Mouse (Mus musculus) cerebellum, postnatal 25 days (tissue): ENCODE measurements around the gene Ppara.
A peak's percentile ranks its signal among the peaks of the same experiment; 100 is the strongest.

Source experiments
- DNase-seq, 2 experiments: peaks; one replicate each; pipeline ENCODE4 v3.0.0; 2021; ENCODE audit warnings: mixed read lengths in 2 of 2

Ppara gene

DNA sequence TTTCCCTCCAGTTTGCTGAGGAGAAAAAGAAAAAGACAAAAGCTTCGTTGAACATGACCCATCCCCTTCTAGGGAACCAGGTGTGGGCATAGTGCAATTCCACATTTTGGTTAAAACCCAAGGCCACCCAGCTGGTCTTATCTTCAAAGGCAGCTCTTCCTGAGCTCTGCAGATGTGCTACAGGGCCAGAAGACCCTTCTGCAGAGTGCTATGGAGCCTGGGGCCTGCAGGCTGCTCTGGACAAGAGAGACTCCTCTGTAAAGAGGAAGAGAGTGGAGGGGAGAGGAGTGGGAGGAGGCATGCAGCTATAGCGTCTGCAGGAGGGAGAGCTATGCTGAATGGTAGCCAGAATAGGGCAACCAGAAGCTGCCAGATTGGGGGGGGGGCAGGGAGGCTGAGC is 4.8 kb upstream of the Ppara start:
- no peak for DNase-seq

DNA sequence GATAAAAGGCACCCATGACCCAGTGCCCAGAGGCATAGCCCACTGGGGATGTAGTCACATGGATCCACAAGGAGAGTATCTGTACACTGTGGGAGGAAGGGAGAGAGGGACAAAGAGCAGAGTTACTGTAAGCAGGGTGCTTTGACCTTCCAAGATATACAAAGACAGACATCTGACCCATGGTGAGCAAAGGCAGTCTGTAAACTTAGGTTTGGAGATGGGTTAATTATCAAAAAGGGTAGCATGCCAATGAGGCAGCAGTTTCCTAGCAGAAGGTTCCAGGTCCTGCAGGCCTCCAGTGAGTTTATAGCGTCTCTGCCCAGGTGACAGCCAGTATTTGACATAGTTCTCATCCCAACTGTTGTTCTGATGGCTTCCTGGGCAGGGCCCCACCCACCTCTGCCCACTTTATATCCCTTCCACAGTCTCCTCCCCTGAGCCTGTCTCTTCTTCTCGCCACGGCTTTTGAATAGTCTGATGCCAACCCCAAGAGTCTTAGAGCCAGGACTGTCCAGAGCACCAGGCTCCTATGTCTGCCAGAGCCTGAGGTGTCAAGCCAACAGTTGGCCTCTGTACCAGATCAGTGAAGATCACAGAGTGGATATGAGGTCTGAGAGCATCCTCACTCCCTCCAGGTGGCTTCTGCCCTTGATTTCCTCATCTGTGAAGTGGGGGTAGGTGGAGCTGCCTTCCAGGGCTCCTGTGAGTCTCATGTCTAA is 2.7 kb upstream of the Ppara start:
- DNase-seq, result no peak

- no peak for DNase-seq
Measured at GRCm38 (mm10) chr15:85732604-85732968, 2.2 kb upstream of the Ppara start.

GRCm38 (mm10) chr15:85733686-85734085 is 1.1 kb upstream of the Ppara start:
- no peak for DNase-seq

- DNase-seq, result no peak
Measured at GRCm38 (mm10) chr15:85734148-85734547, 635 bp upstream of the Ppara start.

DNA sequence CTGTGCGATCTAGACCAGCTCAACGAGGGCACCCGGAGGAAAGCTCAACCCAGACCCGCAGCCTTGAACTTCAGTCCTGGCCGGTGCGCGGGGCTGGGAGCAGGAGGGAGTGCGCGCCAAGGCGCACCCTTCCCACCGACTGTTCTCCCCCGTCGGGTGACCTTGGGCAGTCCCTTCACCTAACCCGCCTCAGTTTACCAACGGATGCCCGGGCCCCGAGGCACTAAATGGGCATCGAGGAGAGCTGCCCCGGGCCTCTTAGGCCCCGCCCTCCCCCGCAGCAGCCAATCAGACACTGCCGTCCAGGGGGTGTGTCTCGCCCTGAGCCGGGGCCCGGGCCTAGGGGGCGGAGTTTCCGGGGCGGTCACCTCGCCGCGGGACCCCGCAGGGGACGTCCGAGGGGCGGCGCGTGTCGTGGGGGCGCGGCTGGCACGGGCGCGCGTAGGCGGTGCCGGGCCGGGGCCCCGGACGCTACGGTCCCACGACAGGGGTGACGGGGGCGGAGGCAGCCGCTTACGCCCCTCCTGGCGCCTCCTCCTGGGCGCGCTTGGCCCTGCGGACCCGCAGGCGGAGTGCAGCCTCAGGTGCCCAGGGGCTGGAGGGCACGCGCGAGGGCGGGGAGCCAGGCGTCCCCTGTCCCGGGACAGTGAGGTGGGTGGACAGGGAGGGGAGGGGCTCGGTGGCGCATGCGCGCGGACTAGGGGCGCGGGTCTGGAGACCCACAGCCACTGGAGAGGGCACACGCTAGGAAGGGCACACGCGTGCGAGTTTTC is 466 bp downstream of the Ppara start:
- DNase-seq, result peak; percentile 44 to 70

- no peak for DNase-seq
Measured at GRCm38 (mm10) chr15:85735836-85736190, 1.0 kb downstream of the Ppara start.

DNA sequence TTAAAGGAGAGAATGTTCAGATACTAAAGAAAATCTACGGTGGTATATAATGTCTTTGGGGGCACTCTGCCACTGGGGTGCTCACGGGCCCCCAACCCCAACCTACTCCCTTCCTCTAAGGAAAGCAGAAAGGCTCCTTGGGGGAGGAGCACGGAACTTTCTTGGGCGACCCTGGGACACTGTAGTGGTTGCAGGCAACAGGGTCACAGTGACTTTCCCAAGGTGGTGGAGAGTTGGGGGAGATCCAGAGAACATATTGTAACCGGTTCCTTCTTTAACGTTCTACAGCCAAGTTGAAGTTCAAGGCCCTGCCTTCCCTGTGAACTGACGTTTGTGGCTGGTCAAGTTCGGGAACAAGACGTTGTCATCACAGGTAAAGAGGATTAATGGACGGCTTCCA is 1.7 kb downstream of the Ppara start:
- no peak for DNase-seq

DNA sequence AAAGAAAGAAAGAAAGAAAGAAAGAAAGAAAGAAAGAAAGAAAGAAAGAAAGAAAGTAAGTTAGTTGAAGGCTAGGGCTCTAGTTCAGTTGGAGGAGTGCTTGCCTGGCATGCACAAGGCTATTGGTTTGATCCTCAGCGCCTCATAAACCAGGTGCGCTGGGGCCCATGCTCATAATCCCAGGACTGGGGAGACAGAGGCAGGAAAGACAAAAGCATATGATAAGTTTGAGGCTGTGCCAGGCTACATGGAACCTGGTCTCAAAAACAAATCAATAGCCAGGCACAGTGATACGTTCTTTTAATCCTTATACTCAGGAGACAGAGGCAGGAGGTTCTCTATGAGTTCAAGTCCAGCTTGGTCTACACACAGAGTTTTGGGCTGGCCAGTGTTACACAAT is 3.6 kb downstream of the Ppara start:
- no peak for DNase-seq

GRCm38 (mm10) chr15:85738939-85739338 is 4.2 kb downstream of the Ppara start:
- DNase-seq, result no peak

- DNase-seq, result no peak
Measured at GRCm38 (mm10) chr15:85742608-85743007, 7.8 kb downstream of the Ppara start.

- DNase-seq, result no peak
Measured at GRCm38 (mm10) chr15:85743946-85744345, 9.2 kb downstream of the Ppara start.

DNA sequence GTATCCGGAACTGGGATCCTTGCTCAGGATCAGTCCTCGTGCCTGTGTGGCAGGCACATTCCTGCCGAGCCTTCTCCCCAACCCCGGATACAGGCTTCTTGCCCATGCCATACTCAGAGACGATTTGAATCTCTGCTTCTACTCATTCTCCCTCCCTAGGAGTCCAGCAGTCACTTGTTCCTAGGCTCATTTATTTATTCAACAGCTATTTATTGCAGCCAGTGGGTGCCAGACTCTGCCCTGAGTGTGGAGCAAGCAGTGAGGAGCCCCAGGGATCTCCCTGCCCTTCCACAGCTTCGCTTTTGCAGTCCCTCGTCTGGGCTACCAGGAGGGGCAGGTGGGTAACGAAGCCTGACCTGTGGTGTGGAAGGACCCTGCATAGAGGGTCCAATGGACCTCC is 11.4 kb downstream of the Ppara start:
- DNase-seq, result no peak

- DNase-seq, result no peak
Measured at GRCm38 (mm10) chr15:85746671-85747070, 11.9 kb downstream of the Ppara start.

DNA sequence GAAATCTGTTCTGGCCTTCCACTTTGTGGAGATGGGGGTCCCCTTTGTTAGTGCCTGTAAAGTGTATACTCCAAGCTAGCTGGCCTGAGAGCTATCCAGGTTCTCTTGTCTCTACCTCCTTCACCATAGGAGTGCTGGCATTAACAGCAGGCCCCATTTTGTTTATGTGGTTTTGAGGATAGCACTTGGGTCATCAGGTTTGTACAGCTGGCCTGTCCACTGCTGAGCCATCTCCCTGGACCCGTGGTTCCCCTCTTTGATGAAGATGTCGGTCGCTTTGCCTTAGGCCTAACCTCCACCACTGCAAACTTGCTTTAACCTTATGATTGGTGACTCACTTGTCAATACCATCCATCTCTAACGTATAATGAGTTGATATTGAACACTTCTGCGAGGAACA is 13.2 kb downstream of the Ppara start:
- no peak for DNase-seq

DNA sequence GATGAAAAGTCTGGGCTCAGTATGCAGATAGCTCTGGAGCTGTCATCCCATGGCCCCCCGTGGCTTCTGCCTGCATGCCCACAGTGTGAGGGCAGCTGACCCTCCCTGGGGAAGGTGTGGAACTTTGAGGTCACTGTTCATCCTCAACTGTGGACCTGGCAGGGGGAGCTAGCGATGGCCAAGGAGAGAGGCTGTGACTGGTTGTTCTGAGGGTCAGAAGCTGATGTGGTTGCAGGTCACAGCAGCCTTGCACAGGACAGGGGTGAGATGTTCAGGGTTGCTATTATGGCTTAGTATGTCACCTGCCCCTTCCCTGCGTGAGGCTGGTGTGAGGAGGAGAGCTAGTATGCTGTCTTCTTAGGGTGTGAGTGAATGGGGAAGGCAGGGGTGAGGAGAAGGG is 13.7 kb downstream of the Ppara start:
- no peak for DNase-seq

DNA sequence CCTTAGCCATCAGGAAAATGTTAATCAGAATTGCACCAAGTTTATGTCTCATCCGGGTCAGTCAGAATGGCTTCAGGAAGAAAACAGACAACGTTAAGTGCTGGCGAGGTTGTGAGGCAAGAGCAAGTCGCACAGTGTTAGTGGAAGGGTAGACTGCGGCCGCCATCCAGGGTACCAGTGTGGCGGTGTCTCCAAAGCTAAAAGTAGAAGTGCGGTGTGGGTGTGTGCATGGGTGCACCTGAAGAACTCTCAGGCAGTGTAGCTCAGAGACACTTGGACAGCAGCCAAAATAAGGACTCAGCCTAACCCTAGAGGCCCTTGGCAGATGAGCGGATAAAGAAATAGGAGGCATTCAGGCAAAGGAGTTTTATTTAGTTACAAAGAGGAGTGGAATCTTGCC is 14.4 kb downstream of the Ppara start:
- DNase-seq, result no peak

DNA sequence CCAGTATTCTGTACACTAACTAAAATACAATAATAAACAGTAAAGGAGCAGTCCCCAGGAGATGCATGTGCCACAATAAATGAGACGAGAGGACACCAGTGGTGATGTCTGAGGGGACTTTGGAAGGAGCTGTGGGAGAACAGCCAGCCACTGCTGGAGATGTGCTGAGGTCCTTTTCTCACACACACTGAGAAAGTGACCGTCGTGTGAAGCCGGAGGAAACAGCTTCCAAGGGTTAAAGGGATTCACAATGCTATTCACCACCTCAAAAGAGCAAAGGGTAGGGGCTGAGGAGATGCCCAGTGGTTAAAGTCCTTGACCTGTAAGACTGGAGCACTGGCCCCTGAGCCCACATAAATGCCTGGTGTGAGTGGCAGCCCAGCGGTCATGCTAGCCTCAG is 15.3 kb downstream of the Ppara start:
- no peak for DNase-seq

DNA sequence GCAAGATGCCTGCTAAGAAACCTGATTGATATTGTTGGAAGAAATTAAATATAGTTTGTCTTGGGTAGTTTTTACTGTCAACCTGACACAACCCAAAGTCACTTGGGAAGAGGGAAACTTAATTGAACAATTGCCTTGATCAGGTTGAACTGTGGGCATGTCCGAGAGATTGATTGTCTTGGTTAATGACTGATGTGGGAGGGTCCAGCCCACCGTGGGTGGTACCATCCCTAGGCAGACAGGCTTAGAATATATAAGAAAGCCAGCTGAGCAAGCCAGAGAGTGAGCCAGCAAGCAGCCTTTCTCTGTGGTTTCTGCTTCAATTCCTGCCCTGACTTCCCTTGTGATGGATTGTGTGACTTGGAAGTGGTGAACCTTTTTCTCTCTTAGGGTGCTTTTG is 17.9 kb downstream of the Ppara start:
- no peak for DNase-seq

DNA sequence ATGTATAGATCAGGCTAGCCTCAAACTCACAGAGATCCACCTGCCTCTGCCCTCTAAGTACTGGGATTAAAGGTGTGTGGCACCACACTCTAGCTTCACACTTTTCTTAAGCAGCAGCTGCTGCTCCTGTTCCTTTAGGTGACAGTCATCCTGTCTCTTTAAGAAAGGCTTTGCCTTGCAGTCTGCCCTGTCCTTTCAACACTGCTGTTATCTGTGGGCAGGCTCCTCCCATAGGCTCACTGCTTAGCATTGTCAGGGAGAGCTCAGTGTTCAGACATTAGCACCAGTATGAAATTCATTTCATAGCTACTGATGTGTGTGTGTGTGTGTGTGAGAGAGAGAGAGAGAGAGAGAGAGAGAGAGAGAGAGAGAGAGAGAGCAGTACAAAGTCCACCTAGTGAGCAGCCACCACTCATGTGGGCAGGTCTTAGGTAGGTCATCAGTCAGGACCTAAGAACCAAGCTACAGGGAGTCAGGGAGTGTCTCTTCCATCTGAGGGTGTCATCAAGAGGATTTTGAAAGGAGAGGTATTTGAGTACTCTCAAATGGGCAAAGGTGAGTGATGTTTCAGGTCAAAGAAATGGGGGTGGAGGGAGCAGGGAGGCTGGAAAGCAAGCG is 19.4 kb downstream of the Ppara start:
- no peak for DNase-seq

DNA sequence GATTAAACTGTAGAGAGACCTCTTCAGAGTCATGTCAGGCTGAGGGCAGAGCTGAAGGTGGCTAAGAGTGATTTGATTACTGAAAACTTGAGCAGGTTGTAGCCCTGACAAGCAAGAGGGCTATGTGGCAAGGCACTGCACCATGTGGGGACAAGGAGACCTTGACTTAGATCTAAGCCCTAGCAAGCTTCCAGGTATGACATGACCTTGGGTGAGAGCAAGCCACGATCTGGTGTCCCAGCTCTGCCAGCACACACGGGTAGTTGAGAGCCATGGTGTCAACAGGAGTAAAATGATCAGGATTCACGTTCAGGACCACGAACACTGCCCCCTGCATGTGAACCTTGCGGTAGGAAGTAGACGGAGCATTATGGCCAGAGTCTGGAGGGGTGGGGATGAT is 20.4 kb downstream of the Ppara start:
- no peak for DNase-seq

DNA sequence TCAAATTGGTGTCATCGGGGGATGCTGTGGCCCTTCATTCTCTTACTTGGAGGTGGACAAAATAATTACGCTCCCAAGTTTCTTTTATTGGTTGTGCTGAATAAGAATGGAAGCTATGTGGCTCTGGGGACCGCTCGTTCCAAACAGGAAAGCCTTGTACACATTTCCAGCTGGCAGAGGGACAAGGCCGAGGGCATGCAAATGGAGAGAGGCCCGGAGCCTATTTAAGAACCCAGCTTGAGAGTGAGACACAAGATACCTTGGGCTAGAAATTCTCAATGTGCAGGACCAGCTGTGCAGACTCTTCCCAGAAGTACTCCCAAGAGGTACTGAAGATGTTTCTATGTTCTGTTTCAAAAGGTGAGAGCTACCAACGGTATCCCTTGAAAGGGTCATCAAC is 21.8 kb downstream of the Ppara start:
- DNase-seq, result no peak

DNA sequence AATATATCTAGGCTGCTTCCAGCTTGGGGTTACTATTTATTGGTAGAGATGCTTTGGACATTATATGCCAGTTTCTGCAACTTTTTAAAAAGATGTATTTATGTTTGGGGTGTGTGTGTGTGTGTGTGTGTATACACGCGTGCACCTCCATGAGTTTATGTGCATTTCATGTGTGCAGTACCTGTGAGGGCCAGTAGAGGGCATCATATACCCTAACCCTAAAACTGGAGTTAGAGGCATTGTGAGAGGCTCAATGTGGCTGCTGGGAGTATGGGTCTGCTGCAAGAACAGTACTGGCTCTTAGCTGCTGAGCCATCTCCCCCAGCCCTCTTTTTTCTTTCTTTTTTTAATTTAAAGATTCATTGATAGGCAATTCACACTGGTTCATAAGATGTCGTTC is 23.0 kb downstream of the Ppara start:
- no peak for DNase-seq

DNA sequence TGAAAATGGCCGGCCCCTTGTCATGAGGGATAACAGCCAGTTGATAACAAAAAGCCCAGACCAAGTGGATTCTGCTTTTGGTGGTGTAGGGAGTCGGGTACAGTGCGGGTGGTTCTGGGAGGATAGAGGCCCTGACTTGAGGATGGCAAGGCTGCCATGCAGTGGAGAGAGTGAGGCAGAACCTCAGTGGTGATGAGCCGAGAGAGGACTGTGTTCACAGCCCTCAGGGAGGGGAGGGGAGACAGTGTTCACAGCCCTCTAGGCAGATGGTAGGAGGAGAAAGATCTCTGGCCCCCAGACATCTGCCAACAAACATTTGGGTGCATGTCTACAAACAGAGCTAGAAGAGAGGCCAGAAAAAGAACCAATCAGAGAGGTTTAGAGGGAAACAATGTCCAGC is 28.0 kb downstream of the Ppara start:
- DNase-seq, result no peak
